Mouse (Mus musculus): Measurements from ENCODE around the gene Pbx4.

Gene Pbx4

GRCm38 (mm10) chr8:69887289-69888243 is 55.3 kb downstream of the Pbx4 start, which contains the start of gene Cilp2:
Cilp2 (minus strand) TSS chr8:69887687.
- in situ Hi-C loops (cut with MboI; ENCODE audit: low pct_unique_long_range_greater_than_20kb in 1 of 2, low sequenced_read_pairs in 2 of 2, unreplicated experiment in 1 of 2) = no loop called here

GRCm38 (mm10) chr8:69888244-69888866 is 56.1 kb downstream of the Pbx4 start:
- in situ Hi-C loops (cut with MboI; ENCODE audit: low pct_unique_long_range_greater_than_20kb in 1 of 2, low sequenced_read_pairs in 2 of 2, unreplicated experiment in 1 of 2) = no loop called here

- in situ Hi-C loops (cut with MboI; ENCODE audit: low pct_unique_long_range_greater_than_20kb in 1 of 2, low sequenced_read_pairs in 2 of 2, unreplicated experiment in 1 of 2) = no loop called here
Measured at GRCm38 (mm10) chr8:69888902-69889301, 56.6 kb downstream of the Pbx4 start.

- in situ Hi-C loops (cut with MboI; ENCODE audit: low pct_unique_long_range_greater_than_20kb in 1 of 2, low sequenced_read_pairs in 2 of 2, unreplicated experiment in 1 of 2) = no loop called here
Measured at GRCm38 (mm10) chr8:69890813-69891241, 58.5 kb downstream of the Pbx4 start.

- in situ Hi-C loops (cut with MboI; ENCODE audit: low pct_unique_long_range_greater_than_20kb in 1 of 2, low sequenced_read_pairs in 2 of 2, unreplicated experiment in 1 of 2) = no loop called here
Measured at GRCm38 (mm10) chr8:69893863-69894262, 61.6 kb downstream of the Pbx4 start.

GRCm38 (mm10) chr8:69894836-69895332 is 62.6 kb downstream of the Pbx4 start:
- in situ Hi-C loops (cut with MboI; ENCODE audit: low pct_unique_long_range_greater_than_20kb in 1 of 2, low sequenced_read_pairs in 2 of 2, unreplicated experiment in 1 of 2) = no loop called here

GRCm38 (mm10) chr8:69895772-69896451 is 63.6 kb downstream of the Pbx4 start:
- in situ Hi-C loops (cut with MboI; ENCODE audit: low pct_unique_long_range_greater_than_20kb in 1 of 2, low sequenced_read_pairs in 2 of 2, unreplicated experiment in 1 of 2) = no loop called here

GRCm38 (mm10) chr8:69897857-69898256 is 65.6 kb downstream of the Pbx4 start:
- in situ Hi-C loops (cut with MboI; ENCODE audit: low pct_unique_long_range_greater_than_20kb in 1 of 2, low sequenced_read_pairs in 2 of 2, unreplicated experiment in 1 of 2) = no loop called here

GRCm38 (mm10) chr8:69899876-69900275 is 67.6 kb downstream of the Pbx4 start:
- in situ Hi-C loops (cut with MboI; ENCODE audit: low pct_unique_long_range_greater_than_20kb in 1 of 2, low sequenced_read_pairs in 2 of 2, unreplicated experiment in 1 of 2) = no loop called here

- in situ Hi-C loops (cut with MboI; ENCODE audit: low pct_unique_long_range_greater_than_20kb in 1 of 2, low sequenced_read_pairs in 2 of 2, unreplicated experiment in 1 of 2) = no loop called here
Measured at GRCm38 (mm10) chr8:69900895-69901451, 68.7 kb downstream of the Pbx4 start.

GRCm38 (mm10) chr8:69901484-69902162 is 69.3 kb downstream of the Pbx4 start:
- in situ Hi-C loops (cut with MboI; ENCODE audit: low pct_unique_long_range_greater_than_20kb in 1 of 2, low sequenced_read_pairs in 2 of 2, unreplicated experiment in 1 of 2) = no loop called here

- in situ Hi-C loops (cut with MboI; ENCODE audit: low pct_unique_long_range_greater_than_20kb in 1 of 2, low sequenced_read_pairs in 2 of 2, unreplicated experiment in 1 of 2) = no loop called here
Measured at GRCm38 (mm10) chr8:69902163-69903062, 70.1 kb downstream of the Pbx4 start, which contains the start of the genes Tssk6, Ndufa13 and Yjefn3. Tssk6 (plus strand) TSS chr8:69902184. Ndufa13 (minus strand) TSS chr8:69902558. Yjefn3 (minus strand) TSS chr8:69902712.

- in situ Hi-C loops (cut with MboI; ENCODE audit: low pct_unique_long_range_greater_than_20kb in 1 of 2, low sequenced_read_pairs in 2 of 2, unreplicated experiment in 1 of 2) = no loop called here
Measured at GRCm38 (mm10) chr8:69903063-69903542, 70.8 kb downstream of the Pbx4 start.

GRCm38 (mm10) chr8:69904096-69904495 is 71.8 kb downstream of the Pbx4 start:
- in situ Hi-C loops (cut with MboI; ENCODE audit: low pct_unique_long_range_greater_than_20kb in 1 of 2, low sequenced_read_pairs in 2 of 2, unreplicated experiment in 1 of 2) = no loop called here

GRCm38 (mm10) chr8:69906260-69906659 is 74.0 kb downstream of the Pbx4 start:
- in situ Hi-C loops (cut with MboI; ENCODE audit: low pct_unique_long_range_greater_than_20kb in 1 of 2, low sequenced_read_pairs in 2 of 2, unreplicated experiment in 1 of 2) = no loop called here

GRCm38 (mm10) chr8:69907106-69907505 is 74.8 kb downstream of the Pbx4 start:
- in situ Hi-C loops (cut with MboI; ENCODE audit: low pct_unique_long_range_greater_than_20kb in 1 of 2, low sequenced_read_pairs in 2 of 2, unreplicated experiment in 1 of 2) = no loop called here

GRCm38 (mm10) chr8:69911917-69912316 is 79.6 kb downstream of the Pbx4 start:
- in situ Hi-C loops (cut with MboI; ENCODE audit: low pct_unique_long_range_greater_than_20kb in 1 of 2, low sequenced_read_pairs in 2 of 2, unreplicated experiment in 1 of 2) = no loop called here
